Mouse (Mus musculus) thymus, adult 2 months (tissue): ENCODE measurements around the gene Prss32.

Experiments
- CTCF ChIP-seq: fragments of 200-500 bp; IDR thresholded peaks from 2 replicates; pipeline ENCODE4 v1.5.1; 2012; ENCODE audit warnings: mild to moderate bottlenecking, control low read depth, low read length, moderate library complexity, borderline replicate concordance; ENCODE audit not compliant: control insufficient read depth, poor library complexity, insufficient read depth; ENCODE audit errors: extremely low read depth
- POLR2A ChIP-seq: fragments of 200-500 bp; IDR thresholded peaks from 2 replicates; pipeline ENCODE4 v1.6.1; 2012; ENCODE audit warnings: mild to moderate bottlenecking, low read length, control low read depth, moderate library complexity; ENCODE audit not compliant: control insufficient read depth, poor library complexity, insufficient read depth; ENCODE audit errors: extremely low read depth

DNA sequence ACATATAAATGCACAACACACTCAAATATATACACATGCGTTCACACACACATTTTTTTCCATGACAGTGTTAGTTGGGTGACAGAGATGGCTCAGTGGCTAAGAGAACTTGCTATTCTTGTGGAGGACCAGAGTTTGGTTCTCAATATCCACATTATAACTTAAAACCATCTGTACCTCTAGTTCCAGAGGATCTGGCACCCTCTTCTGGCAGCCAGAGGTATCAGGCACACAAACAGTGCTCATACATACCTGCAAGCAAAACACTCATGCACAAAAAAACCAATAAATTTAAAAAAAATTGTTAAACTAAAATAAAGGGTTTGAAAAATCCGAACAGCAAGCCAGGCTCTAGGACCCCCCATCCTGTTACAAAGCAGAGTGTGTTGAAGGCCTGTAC is 6.4 kb downstream of the Prss32 start:
- TF ChIP-seq POLR2A = no peak
- no peak for TF ChIP-seq CTCF
